Mouse (Mus musculus): ENCODE measurements around the gene Vgll4.
A peak's percentile ranks its signal among the peaks of the same experiment; 100 is the strongest.

The Vgll4 gene

GRCm38 (mm10) chr6:114969213-114970120 is at the start of gene Vgll4:
TSS of gene Vgll4 (minus strand) at chr6:114969994.
- peak; percentile 18 to 72 for DNase-seq (ENCODE audit: low spot score in 2 of 2)

- DNase-seq (ENCODE audit: low spot score in 2 of 2) = no peak
Measured at GRCm38 (mm10) chr6:115015461-115015860, 45.7 kb upstream of the Vgll4 start.

GRCm38 (mm10) chr6:115013574-115013973 is 43.8 kb upstream of the Vgll4 start:
- DNase-seq (ENCODE audit: low spot score in 2 of 2) = no peak

- DNase-seq (ENCODE audit: low spot score in 2 of 2) = no peak
Measured at GRCm38 (mm10) chr6:115011792-115012191, 42.0 kb upstream of the Vgll4 start.

GRCm38 (mm10) chr6:115010815-115011214 is 41.0 kb upstream of the Vgll4 start:
- DNase-seq (ENCODE audit: low spot score in 2 of 2) = no peak

GRCm38 (mm10) chr6:115010304-115010703 is 40.5 kb upstream of the Vgll4 start:
- no peak for DNase-seq (ENCODE audit: low spot score in 2 of 2)

GRCm38 (mm10) chr6:115007728-115008127 is 37.9 kb upstream of the Vgll4 start:
- DNase-seq (ENCODE audit: low spot score in 2 of 2) = peak; percentile 61 to 88

GRCm38 (mm10) chr6:115006948-115007347 is 37.2 kb upstream of the Vgll4 start:
- no peak for DNase-seq (ENCODE audit: low spot score in 2 of 2)

GRCm38 (mm10) chr6:115006065-115006464 is 36.3 kb upstream of the Vgll4 start:
- DNase-seq (ENCODE audit: low spot score in 2 of 2) = no peak

GRCm38 (mm10) chr6:115005351-115005890 is 35.6 kb upstream of the Vgll4 start:
- DNase-seq (ENCODE audit: low spot score in 2 of 2) = no peak

- DNase-seq (ENCODE audit: low spot score in 2 of 2) = no peak
Measured at GRCm38 (mm10) chr6:115004636-115005035, 34.8 kb upstream of the Vgll4 start.

GRCm38 (mm10) chr6:114998374-114999031 is 28.7 kb upstream of the Vgll4 start:
- DNase-seq (ENCODE audit: low spot score in 2 of 2) = no peak

GRCm38 (mm10) chr6:114997471-114997870 is 27.7 kb upstream of the Vgll4 start:
- DNase-seq (ENCODE audit: low spot score in 2 of 2) = no peak

GRCm38 (mm10) chr6:114996910-114997309 is 27.1 kb upstream of the Vgll4 start:
- no peak for DNase-seq (ENCODE audit: low spot score in 2 of 2)

- DNase-seq (ENCODE audit: low spot score in 2 of 2) = no peak
Measured at GRCm38 (mm10) chr6:114994079-114994478, 24.3 kb upstream of the Vgll4 start.

- DNase-seq (ENCODE audit: low spot score in 2 of 2) = no peak
Measured at GRCm38 (mm10) chr6:114993659-114994058, 23.9 kb upstream of the Vgll4 start.

GRCm38 (mm10) chr6:114991909-114992308 is 22.1 kb upstream of the Vgll4 start:
- no peak for DNase-seq (ENCODE audit: low spot score in 2 of 2)

- DNase-seq (ENCODE audit: low spot score in 2 of 2) = no peak
Measured at GRCm38 (mm10) chr6:114988619-114988980, 18.8 kb upstream of the Vgll4 start.

- DNase-seq (ENCODE audit: low spot score in 2 of 2) = no peak
Measured at GRCm38 (mm10) chr6:114987966-114988618, 18.3 kb upstream of the Vgll4 start.

- no peak for DNase-seq (ENCODE audit: low spot score in 2 of 2)
Measured at GRCm38 (mm10) chr6:114982671-114983070, 12.9 kb upstream of the Vgll4 start.

GRCm38 (mm10) chr6:114979715-114980114 is 9.9 kb upstream of the Vgll4 start:
- no peak for DNase-seq (ENCODE audit: low spot score in 2 of 2)

- no peak for DNase-seq (ENCODE audit: low spot score in 2 of 2)
Measured at GRCm38 (mm10) chr6:114976915-114977419, 7.2 kb upstream of the Vgll4 start.

Measured in spleen, postnatal 4 days (tissue).